Mouse (Mus musculus) lung, adult 2 months (tissue): ENCODE results near the gene Zfand6.

ENCODE experiments used
- CTCF ChIP-seq: fragments of 200-500 bp; IDR thresholded peaks from 2 replicates; pipeline ENCODE4 v1.5.1; 2011; ENCODE audit warnings: mild to moderate bottlenecking, low read length, control low read depth; ENCODE audit not compliant: insufficient read depth
- POLR2A ChIP-seq: fragments of 200-500 bp; IDR thresholded peaks from 2 replicates; pipeline ENCODE4 v1.6.1; 2011; ENCODE audit warnings: low read depth, mild to moderate bottlenecking, control low read depth, low read length, borderline replicate concordance; ENCODE audit errors: extremely low read depth

GRCm38 (mm10) chr7:84596002-84596401, 93.8 kb downstream of the Zfand6 start:
- TF ChIP-seq POLR2A = no peak
- TF ChIP-seq CTCF = no peak
